Mouse (Mus musculus) heart, adult 2 months (tissue): ENCODE results near the gene C8b. TPM values are rescaled to one million over a fixed set of nuclear protein-coding genes. Genes with fewer than 3 reads are reported as not detected.

ENCODE experiments used
- DNase-seq, 2 experiments: peaks; one replicate each; pipeline ENCODE4 v3.0.0; 2021
- H3K27ac ChIP-seq: fragments of 200-600 bp; 2 replicates; pipeline ENCODE4 v1.8.1; 2022
- H3K27me3 ChIP-seq: fragments of 200-500 bp; 2 replicates; pipeline ENCODE4 v1.6.1; 2012; ENCODE audit warnings: mild to moderate bottlenecking, low read length, inconsistent platforms, mixed read lengths; ENCODE audit not compliant: control insufficient read depth, insufficient read depth
- H3K36me3 ChIP-seq: fragments of 200-500 bp; 2 replicates; pipeline ENCODE4 v1.6.1; 2012; ENCODE audit warnings: low read length, inconsistent platforms; ENCODE audit not compliant: control insufficient read depth, insufficient read depth
- H3K4me1 ChIP-seq: fragments of 200-500 bp; 2 replicates; pipeline ENCODE4 v1.6.1; 2011; ENCODE audit warnings: low read length; ENCODE audit not compliant: control insufficient read depth, insufficient read depth
- H3K4me3 ChIP-seq: fragments of 200-600 bp; 2 replicates; pipeline ENCODE4 v1.8.1; 2022
- H3K79me2 ChIP-seq: fragments of 200-500 bp; replicated peaks from 2 replicates; pipeline ENCODE4 v1.6.1; 2012; ENCODE audit warnings: mild to moderate bottlenecking, inconsistent platforms, low read length, moderate library complexity, mixed read lengths; ENCODE audit not compliant: control insufficient read depth, insufficient read depth
- H3K9ac ChIP-seq: fragments of 200-500 bp; 2 replicates; pipeline ENCODE4 v1.6.1; 2012; ENCODE audit warnings: low read depth, mild to moderate bottlenecking, control low read depth, inconsistent platforms, low read length, mixed read lengths
- CTCF ChIP-seq: fragments of 200-600 bp; IDR thresholded peaks from 2 replicates; pipeline ENCODE4 v1.8.1; 2022; ENCODE audit warnings: antibody characterized with exemption, mild to moderate bottlenecking, moderate library complexity
- EP300 ChIP-seq: fragments of 200-500 bp; IDR thresholded peaks from 2 replicates; pipeline ENCODE4 v1.6.1; 2011; ENCODE audit warnings: low read depth, low read length, control low read depth; ENCODE audit not compliant: insufficient read depth
- POLR2A ChIP-seq: fragments of 200-500 bp; IDR thresholded peaks from 2 replicates; pipeline ENCODE4 v1.6.1; 2011; ENCODE audit warnings: mild to moderate bottlenecking, low read depth, low read length, control low read depth; ENCODE audit not compliant: insufficient read depth
- WGBS: fragments of 180-500 bp; shearing (Covaris S2); methylation state at CpG from one replicate; pipeline ENCODE4 v1.1.7; 2018; 5-methylcytosine and 5-hydroxymethylcytosine counted together
- intact Hi-C: fragments of 180-260 bp; cut with DNase I; formaldehyde crosslinking; loops from one replicate; pipeline ENCODE4 v1.15.1; 2025
- polyA plus RNA-seq: library from polyadenylated mRNA; depleted of rRNA; stranded (reverse); fragments of >200 nt; gene quantifications from 2 replicates; pipeline ENCODE4 v1.2.3, GENCODE M21; 2012
- total RNA-seq, 2 experiments: library from RNA; stranded (reverse); gene quantifications; 2 replicates each; pipeline ENCODE4 v1.2.3; 2021

C8b gene
- total and polyA plus RNA-seq, 3 experiments: not detected

GRCm38 (mm10) chr4:104817509-104817908, 51.4 kb downstream of the C8b start:
- Histone ChIP-seq H3K4me3 (no peak overlapping the region), H3K36me3 (no peaks in the 10 kb centered on the region), H3K27me3 (no peaks in the 10 kb centered on the region), H3K4me1 (no peaks in the 10 kb centered on the region), H3K79me2 (no peaks in the 10 kb centered on the region), H3K9ac (no peak overlapping the region), H3K27ac (no peak overlapping the region)
- WGBS: 55% methylated on average over 2 of the region's 2 CpGs
- intact Hi-C loops: no loop called here
- TF ChIP-seq POLR2A: no peak
- no peak for TF ChIP-seq CTCF
- no peak for TF ChIP-seq EP300
- no peak for DNase-seq

- 68% methylated on average over 4 of the region's 4 CpGs for WGBS
Observed at GRCm38 (mm10) chr4:104818986-104819385, 52.9 kb downstream of the C8b start.

DNA sequence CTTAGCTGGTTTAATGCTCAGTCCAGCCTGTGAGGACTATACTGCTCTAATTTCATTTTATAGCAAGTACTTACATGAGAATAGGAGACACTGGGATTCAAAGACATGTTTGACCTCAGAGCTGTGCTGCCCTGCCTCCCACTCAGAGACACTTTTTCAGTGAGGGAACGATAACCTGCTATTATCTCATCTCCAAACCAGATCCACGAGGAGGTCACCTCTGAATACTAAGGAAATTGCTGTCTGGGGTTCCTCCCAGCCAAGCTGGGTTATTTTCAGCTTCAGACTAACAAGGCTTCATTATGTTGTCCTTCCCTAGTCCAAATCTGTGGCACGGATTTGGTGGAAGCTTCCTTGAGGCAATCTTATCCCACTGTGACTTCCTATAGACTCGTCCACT, 53.8 kb downstream of the C8b start:
- Histone ChIP-seq H3K9ac (no peak overlapping the region), H3K4me1 (no peaks in the 10 kb centered on the region), H3K4me3 (no peak overlapping the region), H3K27me3 (no peaks in the 10 kb centered on the region), H3K27ac (no peak overlapping the region), H3K36me3 (no peaks in the 10 kb centered on the region), H3K79me2 (no peaks in the 10 kb centered on the region)
- WGBS: 35% methylated on average over 4 of the region's 4 CpGs
- TF ChIP-seq CTCF (no peak), EP300 (no peak)
- DNase-seq: no peak
- intact Hi-C loops: no loop called here

More at GRCm38 (mm10) chr4:104818986-104819385, 52.9 kb downstream of the C8b start:
- no peak overlapping the region for H3K9ac ChIP-seq
- intact Hi-C loops: no loop called here
- H3K4me1 ChIP-seq: no peaks in the 10 kb centered on the region
- no peak overlapping the region for H3K27ac ChIP-seq
- TF ChIP-seq EP300 (no peak), POLR2A (no peak), CTCF (no peak)
- no peak overlapping the region for H3K4me3 ChIP-seq
- no peaks in the 10 kb centered on the region for H3K79me2 ChIP-seq
- H3K36me3 ChIP-seq: no peaks in the 10 kb centered on the region
- no peaks in the 10 kb centered on the region for H3K27me3 ChIP-seq
- no peak for DNase-seq

DNA sequence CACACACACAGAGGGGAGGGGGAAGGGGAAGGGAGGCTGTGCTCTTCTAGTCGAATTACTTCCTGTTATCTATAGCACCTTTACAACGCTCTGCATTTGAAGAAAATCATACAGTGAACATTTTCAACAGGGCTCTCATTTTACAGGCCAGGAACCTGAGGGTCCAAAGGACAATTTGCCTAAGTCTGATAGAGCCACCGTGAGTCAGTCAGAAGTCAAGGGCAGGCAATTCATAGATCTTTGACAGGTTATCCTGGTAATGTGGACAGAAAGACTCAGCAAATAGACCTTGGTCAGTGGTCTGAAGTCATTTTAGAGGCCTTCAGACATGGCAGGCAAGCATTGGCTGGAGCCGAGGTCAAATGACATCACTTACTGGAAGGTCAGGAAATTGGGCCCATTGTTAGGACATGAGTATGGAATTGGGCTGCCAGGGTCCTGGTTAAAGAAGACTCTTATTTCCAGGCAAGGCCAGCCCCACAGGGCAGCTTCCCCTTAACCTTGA, 57.5 kb downstream of the C8b start:
- Histone ChIP-seq H3K27me3 (no peaks in the 10 kb centered on the region), H3K36me3 (no peaks in the 10 kb centered on the region), H3K79me2 (no peaks in the 10 kb centered on the region), H3K27ac (no peak overlapping the region), H3K4me1 (no peaks in the 10 kb centered on the region), H3K9ac (no peak overlapping the region), H3K4me3 (no peak overlapping the region)
- intact Hi-C loops: no loop called here
- 70% methylated on average over 4 of the region's 4 CpGs for WGBS
- no peak for DNase-seq
- TF ChIP-seq EP300 (no peak), POLR2A (no peak)

GRCm38 (mm10) chr4:104824381-104825077, 58.4 kb downstream of the C8b start:
- Histone ChIP-seq H3K27me3 (no peaks in the 10 kb centered on the region), H3K27ac (no peak overlapping the region), H3K9ac (no peak overlapping the region), H3K4me3 (no peak overlapping the region), H3K36me3 (no peaks in the 10 kb centered on the region), H3K79me2 (no peaks in the 10 kb centered on the region), H3K4me1 (no peaks in the 10 kb centered on the region)
- TF ChIP-seq EP300 (no peak), CTCF (no peak), POLR2A (no peak)
- intact Hi-C loops: no loop called here
- 70% methylated on average over 7 of the region's 7 CpGs for WGBS
- no peak for DNase-seq

GRCm38 (mm10) chr4:104828939-104829338, 62.8 kb downstream of the C8b start:
- intact Hi-C loops: no loop called here
- Histone ChIP-seq H3K4me3 (no peak overlapping the region), H3K4me1 (no peaks in the 10 kb centered on the region), H3K36me3 (no peaks in the 10 kb centered on the region), H3K27ac (no peak overlapping the region), H3K27me3 (no peaks in the 10 kb centered on the region), H3K9ac (no peak overlapping the region), H3K79me2 (no peaks in the 10 kb centered on the region)
- TF ChIP-seq POLR2A (no peak), CTCF (no peak), EP300 (no peak)
- WGBS: 65% methylated on average over 5 of the region's 5 CpGs
- DNase-seq: no peak
